Mouse (Mus musculus) midbrain, embryonic 11.5 days (tissue): ENCODE measurements around the gene Sorcs2. TPM values are rescaled to one million over a fixed set of nuclear protein-coding genes. Genes with fewer than 3 reads are reported as not detected.
"Not testable (repeated sequence)": the region's sequence is repeated elsewhere in the genome, so short reads cannot be mapped to it uniquely, and the experiment has no call there.

Experiments used
- ATAC-seq: fragments of 200-750 bp; cut with Nextera tagmentation; 2 replicates; pipeline ENCODE4 v1.8.0; 2017; ENCODE audit warnings: moderate TSS enrichment, moderate library complexity; ENCODE audit not compliant: low FRiP score
- DNase-seq: peaks from one replicate; pipeline ENCODE4 v3.0.0; 2015; ENCODE audit warnings: low spot score; ENCODE audit errors: missing footprints
- H3K27ac ChIP-seq: fragments of 300-500 bp; sonication (generic); 2 replicates; pipeline ENCODE4 v1.5.1; 2014; ENCODE audit warnings: low read depth, low read length
- H3K27me3 ChIP-seq: fragments of 300-500 bp; sonication (generic); 2 replicates; pipeline ENCODE4 v1.6.1; 2014; ENCODE audit warnings: mild to moderate bottlenecking, low read length, moderate library complexity, mixed read lengths; ENCODE audit not compliant: control insufficient read depth, insufficient read depth
- H3K36me3 ChIP-seq: fragments of 300-500 bp; sonication (generic); 2 replicates; pipeline ENCODE4 v1.6.1; 2014; ENCODE audit warnings: mild to moderate bottlenecking, low read length, moderate library complexity, mixed read lengths; ENCODE audit not compliant: control insufficient read depth, insufficient read depth
- H3K4me1 ChIP-seq: fragments of 300-500 bp; sonication (generic); 2 replicates; pipeline ENCODE4 v1.6.1; 2014; ENCODE audit warnings: low read length; ENCODE audit not compliant: control insufficient read depth, insufficient read depth
- H3K4me2 ChIP-seq: fragments of 300-500 bp; sonication (generic); 2 replicates; pipeline ENCODE4 v1.6.1; 2014; ENCODE audit warnings: mild to moderate bottlenecking, moderate library complexity
- H3K4me3 ChIP-seq: fragments of 300-500 bp; sonication (generic); 2 replicates; pipeline ENCODE4 v1.5.1; 2014; ENCODE audit warnings: low read depth, low read length
- H3K9ac ChIP-seq: fragments of 300-500 bp; sonication (generic); 2 replicates; pipeline ENCODE4 v1.6.1; 2014; ENCODE audit warnings: low read length
- H3K9me3 ChIP-seq: fragments of 300-500 bp; sonication (generic); 2 replicates; pipeline ENCODE4 v1.6.1; 2016; ENCODE audit warnings: low read length; ENCODE audit not compliant: control insufficient read depth
- WGBS: fragments of 180-500 bp; shearing (Covaris S2); extraction: QIAGEN DNeasy Blood & Tissue Kit; methylation state at CpG from one replicate; pipeline ENCODE4 v1.1.7; 2014; 5-methylcytosine and 5-hydroxymethylcytosine counted together
- polyA plus RNA-seq: library from polyadenylated mRNA; unstranded; fragments of >200 nt; fragmentation: Nextera tagmentation; extraction: Ambion mirVana; gene quantifications from 2 replicates; pipeline ENCODE4 v1.2.1, GENCODE M21; 2014

Sorcs2 gene
- polyA plus RNA-seq, 1 experiment from 2014 or later = 7.3 TPM

DNA sequence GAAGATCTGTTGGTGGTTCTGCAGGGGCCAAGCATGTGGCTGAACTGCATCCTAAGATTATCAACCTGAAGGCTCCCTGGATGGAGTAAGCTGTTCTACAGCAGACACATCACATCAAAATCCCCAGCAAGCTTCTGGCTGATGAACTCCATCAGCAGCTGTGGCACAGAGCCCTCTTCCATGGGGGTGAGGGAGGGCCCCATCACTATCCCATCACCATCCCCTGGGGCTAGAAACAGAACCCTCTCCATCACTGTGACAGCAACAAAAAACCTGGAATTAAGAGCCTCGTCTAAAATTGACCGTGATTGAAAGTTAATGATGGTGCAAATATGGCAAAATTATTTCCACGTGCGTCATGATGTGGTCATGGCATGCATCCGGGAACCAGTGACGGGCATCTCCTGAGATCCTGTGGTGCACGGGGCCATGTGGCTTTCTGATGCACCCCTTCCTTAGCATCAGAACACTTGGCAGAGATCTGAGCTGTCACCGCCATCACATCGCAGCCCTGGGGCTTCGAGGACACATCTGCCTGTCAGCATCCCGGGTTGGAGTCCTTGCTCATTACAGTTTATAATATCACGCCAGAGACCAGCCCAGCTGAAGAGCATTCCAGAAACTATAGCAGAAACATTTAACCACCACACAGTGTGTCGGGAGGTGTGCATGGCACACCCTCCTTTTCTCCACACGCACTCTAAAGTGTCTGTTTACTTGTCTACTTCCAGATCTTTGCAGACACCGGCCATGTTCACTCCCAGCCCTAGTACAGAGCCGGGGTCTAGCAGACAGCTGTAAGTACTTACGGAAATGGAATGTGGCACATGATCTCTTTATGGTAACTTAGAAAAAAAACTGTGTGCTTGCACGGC is 143.1 kb downstream of the Sorcs2 start:
- 0 out of 2 replicates have a peak, but pooled peaks cover 3% of the 10 kb centered on the region for H3K4me1 ChIP-seq
- 85% methylated on average over 18 of the region's 18 CpGs for WGBS
- H3K4me3 ChIP-seq = no peak overlapping the region
- H3K27ac ChIP-seq = no peak overlapping the region
- H3K9ac ChIP-seq = no peak overlapping the region
- no peak for DNase-seq
- H3K9me3 ChIP-seq = no peaks in the 10 kb centered on the region
- no peak overlapping the region for H3K4me2 ChIP-seq
- no peaks in the 10 kb centered on the region for H3K36me3 ChIP-seq
- no peak for ATAC-seq
- H3K27me3 ChIP-seq = no peaks in the 10 kb centered on the region

DNA sequence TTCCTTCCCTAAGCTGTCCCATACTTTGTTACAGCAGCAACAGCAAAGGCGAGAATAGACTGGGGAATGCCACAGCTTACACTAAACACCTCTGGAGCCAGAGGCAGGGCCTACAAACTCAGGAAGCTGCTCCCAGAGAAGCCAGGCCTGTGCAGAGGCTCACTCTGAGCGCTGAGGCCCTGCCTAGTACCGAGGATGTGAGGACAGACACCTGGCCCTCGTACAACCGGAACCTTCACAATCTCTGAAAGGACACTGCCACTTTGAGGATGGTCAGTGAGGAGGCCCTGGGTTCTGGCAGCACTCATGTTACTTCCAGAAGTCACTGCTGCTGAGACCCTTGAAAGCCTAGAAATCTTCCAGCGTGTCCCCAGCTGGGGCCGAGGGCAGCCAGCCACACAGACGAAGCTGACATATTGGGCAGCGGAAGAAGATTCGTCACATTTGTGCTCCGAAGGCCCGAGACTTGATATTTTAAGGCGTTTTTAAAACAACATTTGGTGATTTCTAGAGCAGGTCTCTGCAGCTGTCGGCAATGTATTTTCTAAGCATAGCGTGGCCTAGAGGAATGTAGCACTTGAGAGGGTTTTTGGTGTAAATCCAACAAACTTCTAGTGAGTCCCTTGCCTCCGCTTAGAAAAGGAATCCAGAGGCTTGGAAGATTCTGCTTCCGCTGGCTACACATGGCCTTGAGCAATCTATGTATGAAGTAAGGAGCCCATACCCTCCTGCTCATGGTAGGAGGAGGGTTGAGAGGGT is 145.0 kb downstream of the Sorcs2 start:
- Histone ChIP-seq H3K36me3 (no peaks in the 10 kb centered on the region), H3K9me3 (no peaks in the 10 kb centered on the region), H3K4me1 (no peaks in the 10 kb centered on the region), H3K9ac (no peak overlapping the region), H3K4me3 (no peak overlapping the region), H3K27me3 (no peaks in the 10 kb centered on the region), H3K4me2 (no peak overlapping the region), H3K27ac (no peak overlapping the region)
- DNase-seq (no peak), ATAC-seq (no peak)
- 93% methylated on average over 17 of the region's 17 CpGs for WGBS

GRCm38 (mm10) chr5:36248022-36248421 is 149.9 kb downstream of the Sorcs2 start:
- ATAC-seq (no peak), DNase-seq (no peak)
- no peaks in the 10 kb centered on the region for H3K36me3 ChIP-seq
- H3K4me3 ChIP-seq = no peak overlapping the region
- H3K27ac ChIP-seq = no peak overlapping the region
- no peak overlapping the region for H3K4me2 ChIP-seq
- no peaks in the 10 kb centered on the region for H3K4me1 ChIP-seq
- 95% methylated on average over 3 of the region's 3 CpGs for WGBS
- H3K27me3 ChIP-seq = no peaks in the 10 kb centered on the region
- H3K9ac ChIP-seq = no peak overlapping the region
- H3K9me3 ChIP-seq = no peaks in the 10 kb centered on the region

DNA sequence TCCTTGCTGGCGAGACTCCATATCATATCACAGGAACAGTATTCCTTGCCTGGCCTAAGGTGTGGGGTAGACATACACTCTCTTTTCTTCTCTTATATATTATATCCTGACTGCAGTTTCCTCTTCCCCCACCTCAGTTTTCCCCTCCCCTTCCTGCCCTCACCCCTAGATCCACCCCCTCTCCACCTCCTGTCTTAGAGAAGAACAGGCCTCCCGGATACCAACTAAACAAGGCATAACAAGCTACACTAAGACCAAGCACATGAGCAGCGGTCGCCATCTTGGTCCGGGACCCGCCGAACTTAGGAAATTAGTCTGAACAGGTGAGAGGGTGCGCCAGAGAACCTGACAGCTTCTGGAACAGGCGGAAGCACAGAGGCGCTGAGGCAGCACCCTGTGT is 160.4 kb downstream of the Sorcs2 start:
- WGBS = 94% methylated on average over 8 of the region's 10 CpGs
- not testable (repeated sequence) for ATAC-seq

GRCm38 (mm10) chr5:36230301-36230780 is 167.6 kb downstream of the Sorcs2 start:
- no peak overlapping the region for H3K4me2 ChIP-seq
- 76% methylated on average over 9 of the region's 9 CpGs for WGBS
- H3K27ac ChIP-seq = peak overlapping the region; percentile 9; the same call in 1 of the 2 replicates
- H3K27me3 ChIP-seq = no peaks in the 10 kb centered on the region
- ATAC-seq (no peak), DNase-seq (peak; percentile 88)
- H3K4me3 ChIP-seq = no peak overlapping the region
- H3K9me3 ChIP-seq = no peaks in the 10 kb centered on the region
- no peak overlapping the region for H3K9ac ChIP-seq
- no peaks in the 10 kb centered on the region for H3K36me3 ChIP-seq
- peaks cover 36% of the 10 kb centered on the region for H3K4me1 ChIP-seq

More for the DNA sequence above, 160.4 kb downstream of the Sorcs2 start:
- H3K27me3 ChIP-seq, H3K36me3 ChIP-seq, H3K9ac ChIP-seq, DNase-seq, H3K4me2 ChIP-seq, H3K27ac ChIP-seq, H3K4me3 ChIP-seq, H3K9me3 ChIP-seq, H3K4me1 ChIP-seq: not testable (repeated sequence)

DNA sequence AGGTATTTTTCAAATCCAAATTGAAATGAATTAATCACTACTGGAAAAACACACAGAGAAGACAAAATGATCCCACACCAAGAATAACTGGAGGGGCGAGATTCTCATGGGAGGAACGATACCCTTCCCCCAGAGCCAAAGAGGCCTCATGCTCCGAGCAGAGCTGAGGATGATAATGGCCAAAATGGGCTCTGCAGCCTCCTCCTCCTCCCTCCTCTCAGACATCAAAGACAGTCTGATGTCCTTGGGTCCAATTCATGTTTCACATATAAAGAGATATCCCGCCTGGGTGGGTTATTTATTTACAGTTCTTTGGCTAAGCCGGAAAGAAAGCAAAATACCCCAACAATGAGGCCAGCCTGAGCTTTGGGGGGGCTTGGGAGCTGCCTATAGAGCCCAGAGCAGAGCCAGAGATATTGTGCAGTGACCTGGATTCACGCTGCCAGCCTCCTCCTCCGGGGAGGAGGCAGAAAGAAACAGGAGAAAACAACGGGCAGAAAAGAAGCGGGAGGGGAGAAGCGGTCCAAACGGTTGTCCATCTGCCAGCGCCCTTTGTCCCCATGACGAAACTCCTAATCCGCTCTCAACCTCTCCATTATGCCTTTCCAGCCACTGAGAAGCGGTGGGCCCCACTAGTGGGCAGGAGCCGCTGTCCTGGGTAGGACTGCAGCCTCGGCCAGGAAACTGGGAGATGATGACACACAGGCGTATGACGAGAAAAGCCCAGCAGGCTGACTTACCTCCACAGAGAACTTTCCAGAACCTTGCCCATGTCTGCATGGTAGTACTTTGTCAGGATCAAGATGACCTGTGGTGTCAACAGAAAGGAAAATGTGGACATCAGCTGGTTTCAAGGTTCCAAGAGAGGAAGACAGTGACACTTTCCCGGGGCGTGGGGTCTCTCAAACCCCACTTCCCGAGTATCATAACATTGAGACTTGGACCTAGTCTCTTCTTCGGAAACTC is 169.3 kb downstream of the Sorcs2 start:
- H3K36me3 ChIP-seq = no peaks in the 10 kb centered on the region
- peak overlapping the region; percentile 64 for H3K27ac ChIP-seq
- DNase-seq = peak; percentile 94
- no peaks in the 10 kb centered on the region for H3K27me3 ChIP-seq
- H3K4me3 ChIP-seq = no peak overlapping the region
- H3K4me1 ChIP-seq = peaks cover 36% of the 10 kb centered on the region
- 25% methylated on average over 23 of the region's 23 CpGs for WGBS
- peak; percentile 83 for ATAC-seq
- H3K9me3 ChIP-seq = no peaks in the 10 kb centered on the region
- 0 out of 2 replicates have a peak overlapping the region, but pooled peaks have one; percentile 4 for H3K4me2 ChIP-seq
- peak overlapping the region; percentile 3; the same call in 1 of the 2 replicates for H3K9ac ChIP-seq

GRCm38 (mm10) chr5:36226296-36226695 is 171.6 kb downstream of the Sorcs2 start:
- 80% methylated on average over 11 of the region's 11 CpGs for WGBS
- Histone ChIP-seq H3K9ac (no peak overlapping the region), H3K27me3 (no peaks in the 10 kb centered on the region), H3K4me2 (no peak overlapping the region), H3K4me1 (peaks cover 42% of the 10 kb centered on the region), H3K4me3 (no peak overlapping the region), H3K36me3 (no peaks in the 10 kb centered on the region), H3K27ac (no peak overlapping the region), H3K9me3 (no peaks in the 10 kb centered on the region)
- DNase-seq (no peak), ATAC-seq (no peak)

DNA sequence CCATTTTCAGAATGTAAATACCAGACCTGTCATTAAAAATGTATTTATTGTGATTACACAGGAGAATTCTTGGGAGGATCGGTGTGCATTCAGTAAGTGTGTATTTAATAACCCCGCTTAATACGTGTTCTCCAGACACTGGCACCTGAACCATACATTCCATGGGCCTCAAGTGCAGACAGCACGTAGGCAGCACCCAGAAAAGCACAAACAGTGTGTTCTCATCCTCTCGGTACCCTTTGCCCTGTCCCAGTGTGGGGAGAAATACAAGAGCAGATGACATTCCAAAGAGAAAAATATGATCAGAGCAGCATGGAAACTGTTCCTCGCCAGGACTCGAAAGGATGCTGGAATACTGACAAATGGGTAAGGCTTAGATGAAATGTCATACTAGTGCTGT is 172.1 kb downstream of the Sorcs2 start:
- Histone ChIP-seq H3K4me1 (peaks cover 46% of the 10 kb centered on the region), H3K27me3 (no peaks in the 10 kb centered on the region), H3K9me3 (no peaks in the 10 kb centered on the region), H3K9ac (no peak overlapping the region), H3K4me2 (no peak overlapping the region), H3K36me3 (no peaks in the 10 kb centered on the region), H3K4me3 (no peak overlapping the region), H3K27ac (no peak overlapping the region)
- DNase-seq (peak; percentile 82), ATAC-seq (no peak)
- 75% methylated on average over 7 of the region's 7 CpGs for WGBS
